In the genomic region with DNA sequence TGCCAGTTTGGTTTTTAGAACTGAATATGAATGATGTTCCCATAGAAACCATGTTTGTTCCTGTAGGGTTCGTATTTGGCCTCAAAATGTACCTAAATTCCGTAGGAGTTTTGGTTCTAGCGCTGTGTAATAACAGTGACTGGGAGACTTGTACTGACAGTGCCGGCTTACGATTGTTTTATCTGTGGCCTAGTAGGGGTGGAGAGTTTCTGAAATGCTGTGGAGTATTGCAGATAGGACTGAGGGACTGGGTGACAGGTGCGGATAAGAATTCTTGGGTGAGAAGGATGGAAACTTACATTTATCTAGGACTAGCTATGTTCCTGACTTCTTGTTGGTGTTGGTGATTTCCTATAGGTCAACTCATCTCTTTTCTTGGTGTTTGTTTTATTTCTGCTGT, we compare ENCODE assay signal across 18 mouse cellular contexts. TPM values are rescaled to one million over a fixed set of nuclear protein-coding genes. Genes with fewer than 3 reads are reported as not detected.
DNase-seq lines count a peak whose midpoint lies in the region; ATAC-seq and TF ChIP-seq lines count a peak whose summit lies in the region.
"Had no signal": no experiment of that assay in that cellular context is flagged by ENCODE, and none has a peak within 500 bp of the region (broad histone marks: within the 10 kb centered on the region; RNA-seq: fewer than 3 reads in every experiment).

No protein-coding gene starts in this region.

- no peak for DNase-seq in heart, adult 9 months (ENCODE audit: low spot score in 2 of 2)
- no peak for DNase-seq in liver, postnatal 0 days
- DNase-seq in testis, postnatal 10 days (ENCODE audit: low spot score) = no peak
- DNase-seq in cerebellum, postnatal 4 days (ENCODE audit: low spot score in 2 of 2) = no peak
- no peak for DNase-seq in kidney, adult 2 months
- DNase-seq: B cell, adult 2 months; cerebellum, adult 2 months; gastrocnemius, postnatal 25 days; kidney, adult 11 months; kidney, postnatal 4 days; layer of hippocampus, postnatal 36 days; thymus, adult 18-20 months had no signal

- H3K27ac ChIP-seq in heart, embryonic 12.5 days (ENCODE audit: poor library complexity, severe bottlenecking) = peak overlapping the region; percentile 47
- peak overlapping the region; percentile 87; the same call in 1 of the 2 replicates for H3K27ac ChIP-seq in bone marrow, adult 2 months (ENCODE audit: control insufficient read depth, insufficient read depth, low read depth, low read length, poor library complexity)
- peak overlapping the region; percentile 89 for H3K27ac ChIP-seq in liver, postnatal 0 days (ENCODE audit: low read depth)
- H3K27ac ChIP-seq in kidney, adult 2 months (ENCODE audit: insufficient read depth, low read depth, low read length) = no peak overlapping the region
- H3K27ac ChIP-seq: hindbrain, embryonic 13.5 days; lung, embryonic 15.5 days had no signal

- H3K4me3 ChIP-seq in heart, embryonic 12.5 days = no peak overlapping the region
- H3K4me3 ChIP-seq in bone marrow, adult 2 months (replicated peaks; ENCODE audit: control insufficient read depth, low read depth, low read length) = peak overlapping the region; percentile 37
- peak overlapping the region; percentile 60 for H3K4me3 ChIP-seq in erythroblast, embryonic 14.5 days (replicated peaks)
- H3K4me3 ChIP-seq in liver, postnatal 0 days (ENCODE audit: low read depth, low read length) = peak overlapping the region; percentile 38
- no peak overlapping the region for H3K4me3 ChIP-seq in kidney, adult 2 months (ENCODE audit: insufficient read depth, low read depth, low read length)
- H3K4me3 ChIP-seq: hindbrain, embryonic 13.5 days; lung, embryonic 15.5 days; megakaryocyte, embryonic 14.5 days had no signal

- TF ChIP-seq EP300 in liver, postnatal 0 days (IDR thresholded peaks at IDR 0.05; ENCODE audit: low read depth) = peak; percentile 100

- H3K4me1 ChIP-seq in heart, embryonic 12.5 days (replicated peaks) = peaks cover 44% of the 10 kb centered on the region
- peaks cover 3% of the 10 kb centered on the region for H3K4me1 ChIP-seq in bone marrow, adult 2 months (ENCODE audit: control insufficient read depth, insufficient read depth, low read length)
- H3K4me1 ChIP-seq in erythroblast, embryonic 14.5 days (ENCODE audit: control insufficient read depth) = peaks cover 89% of the 10 kb centered on the region
- peaks cover 75% of the 10 kb centered on the region for H3K4me1 ChIP-seq in liver, postnatal 0 days (ENCODE audit: insufficient read depth)
- H3K4me1 ChIP-seq in kidney, adult 2 months (ENCODE audit: control insufficient read depth, insufficient read depth, low read length) = no peaks in the 10 kb centered on the region; the same call in 1 of the 2 replicates

- no peaks in the 10 kb centered on the region for H3K27me3 ChIP-seq in heart, embryonic 12.5 days (replicated peaks)
- no peaks in the 10 kb centered on the region for H3K27me3 ChIP-seq in erythroblast, embryonic 14.5 days (ENCODE audit: control insufficient read depth)
- H3K27me3 ChIP-seq in liver, postnatal 0 days (ENCODE audit: insufficient read depth, low read length) = no peaks in the 10 kb centered on the region
- no peaks in the 10 kb centered on the region for H3K27me3 ChIP-seq in kidney, adult 2 months (replicated peaks; ENCODE audit: control insufficient read depth, insufficient read depth, low read length)
- H3K27me3 ChIP-seq: hindbrain, embryonic 13.5 days; lung, embryonic 15.5 days; megakaryocyte, embryonic 14.5 days had no signal

- H3K9me3 ChIP-seq in heart, embryonic 12.5 days (replicated peaks) = peaks cover 7% of the 10 kb centered on the region
- H3K9me3 ChIP-seq in erythroblast, embryonic 14.5 days (ENCODE audit: control insufficient read depth, low read length) = peaks cover 2% of the 10 kb centered on the region; the same call in 1 of the 2 replicates
- no peaks in the 10 kb centered on the region for H3K9me3 ChIP-seq in liver, postnatal 0 days (ENCODE audit: low read length)

- ATAC-seq in heart, embryonic 12.5 days (ENCODE audit: insufficient number of reproducible peaks, low FRiP score) = peak; percentile 82
- peak; percentile 84 for ATAC-seq in liver, postnatal 0 days

- H3K4me2 ChIP-seq in heart, embryonic 12.5 days = peak overlapping the region; percentile 33; the same call in 1 of the 2 replicates
- peak overlapping the region; percentile 71 for H3K4me2 ChIP-seq in liver, postnatal 0 days (ENCODE audit: low read depth, low read length)
- H3K4me2 ChIP-seq: hindbrain, embryonic 13.5 days; lung, embryonic 15.5 days had no signal

- no peak overlapping the region for H3K9ac ChIP-seq in heart, embryonic 12.5 days
- no peak overlapping the region; the same call in 1 of the 2 replicates for H3K9ac ChIP-seq in liver, postnatal 0 days (replicated peaks)
- H3K9ac ChIP-seq: hindbrain, embryonic 13.5 days; lung, embryonic 15.5 days had no signal

- WGBS in heart, embryonic 12.5 days = 36% methylated on average over 6 of the region's 6 CpGs
- WGBS in bone marrow, adult 2 months = 56% methylated on average over 6 of the region's 6 CpGs
- 54% methylated on average over 6 of the region's 6 CpGs for WGBS in liver, postnatal 0 days (ENCODE audit: insufficient replicate concordance)
- WGBS in kidney, adult 2 months = 91% methylated on average over 6 of the region's 6 CpGs

- peaks cover 14% of the 10 kb centered on the region for H3K36me3 ChIP-seq in heart, embryonic 12.5 days
- H3K36me3 ChIP-seq in erythroblast, embryonic 14.5 days (ENCODE audit: control insufficient read depth) = peaks cover 80% of the 10 kb centered on the region
- peaks cover 16% of the 10 kb centered on the region for H3K36me3 ChIP-seq in liver, postnatal 0 days (replicated peaks; ENCODE audit: insufficient read depth, low read length)
- no peaks in the 10 kb centered on the region for H3K36me3 ChIP-seq in kidney, adult 2 months (ENCODE audit: control insufficient read depth, insufficient read depth, low read length)

- no peak for TF ChIP-seq CTCF in bone marrow, adult 2 months (IDR thresholded peaks at IDR 0.05; ENCODE audit: control insufficient read depth, insufficient read depth, low read length)
- TF ChIP-seq CTCF in liver, postnatal 0 days (IDR thresholded peaks at IDR 0.05; ENCODE audit: low read depth) = no peak
- TF ChIP-seq CTCF in kidney, adult 2 months (conservative IDR thresholded peaks at IDR 0.05; ENCODE audit: insufficient read depth, insufficient read length, low read depth, low read length) = no peak

- no peak for TF ChIP-seq POLR2A in bone marrow, adult 2 months (IDR thresholded peaks at IDR 0.05; ENCODE audit: borderline replicate concordance, control insufficient read depth, low read depth, low read length)
- TF ChIP-seq POLR2A in kidney, adult 2 months (IDR thresholded peaks at IDR 0.05; ENCODE audit: low read depth, low read length) = no peak

RNA-seq across cellular contexts. Expression of a gene that starts 13.4 kb away (rescaled TPM):
- 29.9 and 31.0 TPM in 2 replicates for polyA plus RNA-seq in heart, embryonic 12.5 days (2016; fragmentation: Nextera tagmentation; extraction: Ambion mirVana)
- polyA plus RNA-seq in bone marrow, adult 2 months (2011; ENCODE audit: insufficient read depth, insufficient read length, low replicate concordance, missing spikeins) = 47.0 and 54.2 TPM in 2 replicates
- 4.0 and 5.2 TPM in 2 replicates for polyA plus RNA-seq in erythroblast, embryonic 14.5 days (2012)
- polyA plus RNA-seq in liver, postnatal 0 days (2015; fragmentation: Nextera tagmentation; extraction: Ambion mirVana) = 22.8 and 23.4 TPM in 2 replicates
- polyA plus RNA-seq in kidney, adult 2 months (2012; rRNA removed) = 15.1 and 15.2 TPM in 2 replicates

Comparison
In these comparisons a context has a peak if more than half of its experiments do, and no peak if none do; other contexts are left out.
1. H3K4me3 ChIP-seq: peak in bone marrow, adult 2 months (single experiment), erythroblast, embryonic 14.5 days (single experiment) and liver, postnatal 0 days (single experiment); none in heart, embryonic 12.5 days (single experiment) and kidney, adult 2 months (single experiment).